Mouse (Mus musculus): ENCODE data around the gene Nat14. TPM values are rescaled to one million over a fixed set of nuclear protein-coding genes. Genes with fewer than 3 reads are reported as not detected.
"Not testable (repeated sequence)": the region's sequence is repeated elsewhere in the genome, so short reads cannot be mapped to it uniquely, and the experiment has no call there.

Gene Nat14
- 8.1 and 8.3 TPM in 2 replicates for polyA plus RNA-seq (2016; fragmentation: Nextera tagmentation; extraction: Ambion mirVana)

GRCm38 (mm10) chr7:4921824-4922482 lies at the start of gene Nat14:
Nat14 (plus strand) TSS chr7:4922028.
- 24% methylated on average over 8 of the region's 8 CpGs for WGBS
- Histone ChIP-seq H3K9me3 (peaks cover 4% of the 10 kb centered on the region; the same call in 1 of the 2 replicates), H3K4me1 (peaks cover 75% of the 10 kb centered on the region), H3K4me3 (peak within 1 kb of the TSS; percentile 53), H3K27ac (peak within 1 kb of the TSS; percentile 92), H3K36me3 (replicated peaks) (peaks cover 47% of the 10 kb centered on the region), H3K27me3 (ENCODE audit: poor library complexity, severe bottlenecking) (no peaks in the 10 kb centered on the region)
- DNase-seq (ENCODE audit: extremely low spot score, low spot score), result no peak

- peak; percentile 95 for DNase-seq (ENCODE audit: extremely low spot score, low spot score)
- peaks cover 25% of the 10 kb centered on the region for H3K4me1 ChIP-seq
- H3K4me3 ChIP-seq, result peak within 1 kb of the TSS; percentile 65
- H3K27me3 ChIP-seq (ENCODE audit: poor library complexity, severe bottlenecking), result no peaks in the 10 kb centered on the region
- WGBS, result under 1% methylated on average over 22 of the region's 22 CpGs
- H3K36me3 ChIP-seq (replicated peaks), result no peaks in the 10 kb centered on the region
- no peaks in the 10 kb centered on the region; the same call in 1 of the 2 replicates for H3K9me3 ChIP-seq
- peak within 1 kb of the TSS; percentile 81 for H3K27ac ChIP-seq
These were observed 45.0 kb upstream of the Nat14 start, which contains the start of gene Isoc2a for GRCm38 (mm10) chr7:4876753-4877221. Isoc2a (plus strand) TSS chr7:4877153.

DNA sequence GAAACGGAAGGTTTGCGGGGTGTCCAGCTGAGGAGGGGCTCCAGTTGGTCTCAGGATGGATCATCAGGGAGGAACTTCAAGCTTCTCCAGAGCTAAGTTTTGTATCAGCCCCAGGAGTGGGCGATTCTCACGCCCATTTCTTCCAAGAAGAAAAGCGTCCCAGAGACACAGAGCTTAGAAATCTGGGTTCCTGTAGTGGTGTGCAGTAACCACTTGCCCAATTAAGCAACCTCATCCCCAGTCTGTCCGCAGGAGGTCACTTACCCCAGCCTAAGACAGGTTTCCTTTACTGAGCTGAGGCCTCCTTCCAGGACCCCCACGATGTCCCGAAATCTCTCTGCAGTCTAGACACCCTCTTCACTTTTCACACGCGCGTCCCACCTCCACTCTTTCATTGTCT lies 44.6 kb upstream of the Nat14 start:
- peaks cover 25% of the 10 kb centered on the region for H3K4me1 ChIP-seq
- DNase-seq (ENCODE audit: extremely low spot score, low spot score), result no peak
- peak overlapping the region; percentile 81 for H3K27ac ChIP-seq
- H3K9me3 ChIP-seq, result peaks cover 3% of the 10 kb centered on the region
- 7% methylated on average over 11 of the region's 11 CpGs for WGBS
- no peaks in the 10 kb centered on the region; the same call in 1 of the 2 replicates for H3K36me3 ChIP-seq (replicated peaks)
- no peaks in the 10 kb centered on the region for H3K27me3 ChIP-seq (ENCODE audit: poor library complexity, severe bottlenecking)
- peak overlapping the region; percentile 65 for H3K4me3 ChIP-seq

- no peak overlapping the region for H3K27ac ChIP-seq
- no peak for DNase-seq (ENCODE audit: extremely low spot score, low spot score)
- peaks cover 25% of the 10 kb centered on the region for H3K4me1 ChIP-seq
- 0 out of 2 replicates have a peak overlapping the region, but pooled peaks have one; percentile 65 for H3K4me3 ChIP-seq
- H3K27me3 ChIP-seq (ENCODE audit: poor library complexity, severe bottlenecking), result no peaks in the 10 kb centered on the region
- peaks cover 3% of the 10 kb centered on the region for H3K9me3 ChIP-seq
- no peaks in the 10 kb centered on the region; the same call in 1 of the 2 replicates for H3K36me3 ChIP-seq (replicated peaks)
These were observed 43.6 kb upstream of the Nat14 start for GRCm38 (mm10) chr7:4878186-4878585.

- H3K27me3 ChIP-seq (ENCODE audit: poor library complexity, severe bottlenecking); H3K4me3 ChIP-seq; H3K9me3 ChIP-seq; H3K27ac ChIP-seq; H3K36me3 ChIP-seq (replicated peaks); DNase-seq (ENCODE audit: extremely low spot score, low spot score): not testable (repeated sequence)
- peaks cover 25% of the 10 kb centered on the region for H3K4me1 ChIP-seq
- 90% methylated on average over 1 of the region's 1 CpGs for WGBS
These were observed 42.8 kb upstream of the Nat14 start for GRCm38 (mm10) chr7:4879036-4879435.

DNA sequence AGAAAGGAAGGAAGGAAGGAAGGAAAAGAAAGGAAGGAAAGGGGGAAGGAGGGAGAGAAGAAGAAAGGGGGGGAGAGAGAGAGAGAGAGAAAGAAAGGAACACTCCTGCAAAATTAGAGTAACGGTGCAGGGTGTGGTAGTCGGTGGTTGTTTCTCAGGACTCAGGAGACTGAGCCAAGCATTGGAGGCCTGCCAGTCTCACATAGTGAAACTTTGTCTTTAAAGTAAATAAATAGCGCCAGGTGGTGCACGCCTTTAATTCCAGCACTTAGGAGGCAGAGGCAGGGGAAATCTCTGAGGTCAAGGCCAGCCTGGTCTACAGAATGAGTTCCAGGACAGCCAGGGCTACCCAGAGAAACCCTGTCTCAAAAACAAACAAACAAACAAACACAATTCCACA lies 35.1 kb upstream of the Nat14 start:
- WGBS, result 88% methylated on average over 4 of the region's 4 CpGs
- Histone ChIP-seq H3K27ac (no peak overlapping the region), H3K27me3 (ENCODE audit: poor library complexity, severe bottlenecking) (no peaks in the 10 kb centered on the region), H3K4me3 (no peak overlapping the region), H3K36me3 (replicated peaks) (no peaks in the 10 kb centered on the region; the same call in 1 of the 2 replicates), H3K9me3 (peaks cover 12% of the 10 kb centered on the region), H3K4me1 (no peaks in the 10 kb centered on the region)
- no peak for DNase-seq (ENCODE audit: extremely low spot score, low spot score)

DNA sequence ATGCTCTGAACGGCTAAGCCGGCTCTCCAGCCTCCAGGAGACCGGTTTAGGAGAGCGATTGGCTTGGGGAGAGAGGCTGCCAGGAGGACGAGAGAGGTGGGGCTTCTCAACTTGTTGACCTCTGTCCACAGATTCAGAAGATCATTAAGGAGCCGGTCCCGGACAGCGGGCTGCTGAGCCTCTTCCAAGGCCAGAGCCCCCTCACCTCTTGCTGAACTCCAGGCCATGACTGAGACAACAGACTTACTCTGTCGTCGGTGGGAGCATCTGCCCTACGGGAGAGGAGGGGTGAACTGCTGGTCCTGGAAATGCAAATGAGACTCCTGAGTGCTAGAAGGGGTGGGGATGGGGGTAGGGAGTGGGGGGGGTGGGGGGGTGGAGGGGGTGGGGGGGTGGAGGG lies 26.6 kb upstream of the Nat14 start:
- no peak overlapping the region for H3K27ac ChIP-seq

DNA sequence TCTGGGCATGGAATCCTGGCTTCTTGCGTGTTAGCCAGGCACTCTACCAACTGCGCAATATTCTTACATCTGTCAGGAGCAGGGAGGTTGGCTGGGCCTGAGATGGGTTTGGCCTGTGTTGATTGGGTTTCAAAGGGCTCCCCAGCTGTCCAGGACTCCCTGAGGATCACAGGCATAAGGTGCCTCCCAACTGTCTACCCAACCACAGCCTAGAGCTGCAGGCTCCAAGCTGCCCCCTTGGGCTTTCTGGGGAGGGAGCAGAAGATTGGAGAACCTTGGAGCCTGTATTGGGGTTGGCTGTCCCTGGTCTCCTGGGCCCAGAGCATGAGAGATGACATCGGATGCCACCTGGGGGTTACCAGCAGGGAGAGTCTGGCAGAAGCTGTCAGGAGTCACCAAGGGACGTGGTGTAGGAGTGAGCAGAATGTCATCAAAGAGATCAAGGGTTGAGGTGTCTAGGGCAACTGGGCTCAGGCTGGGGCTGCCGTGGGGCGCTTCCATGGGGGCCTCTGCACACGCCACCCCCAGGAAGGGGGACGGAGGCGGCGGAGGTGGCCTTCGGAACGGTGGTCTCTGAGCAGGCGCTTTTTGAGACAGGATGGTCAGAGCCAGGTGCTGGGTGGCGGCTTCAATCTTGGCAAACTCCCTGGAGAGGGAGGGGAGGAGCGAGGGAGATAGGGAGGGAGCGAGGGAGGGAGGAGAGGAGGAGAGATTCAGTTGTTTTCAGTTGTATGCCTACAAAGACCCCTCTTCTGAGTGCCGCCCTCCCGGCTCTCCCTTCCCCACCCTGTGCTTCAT lies 22.8 kb upstream of the Nat14 start:
- H3K36me3 ChIP-seq (replicated peaks), result no peaks in the 10 kb centered on the region
- H3K27ac ChIP-seq, result peak overlapping the region; percentile 21; the same call in 1 of the 2 replicates
- H3K27me3 ChIP-seq (ENCODE audit: poor library complexity, severe bottlenecking), result peaks cover 37% of the 10 kb centered on the region
- DNase-seq (ENCODE audit: extremely low spot score, low spot score), result no peak
- peaks cover 6% of the 10 kb centered on the region for H3K9me3 ChIP-seq
- 23% methylated on average over 18 of the region's 18 CpGs for WGBS
- peaks cover 23% of the 10 kb centered on the region for H3K4me1 ChIP-seq
- H3K4me3 ChIP-seq, result peak overlapping the region; percentile 39

More for the DNA sequence above, 26.6 kb upstream of the Nat14 start:
- no peak overlapping the region for H3K4me3 ChIP-seq
- 77% methylated on average over 11 of the region's 11 CpGs for WGBS
- H3K9me3 ChIP-seq, result no peaks in the 10 kb centered on the region
- H3K27me3 ChIP-seq (ENCODE audit: poor library complexity, severe bottlenecking), result peaks cover 26% of the 10 kb centered on the region
- DNase-seq (ENCODE audit: extremely low spot score, low spot score), result no peak
- peaks cover 13% of the 10 kb centered on the region for H3K4me1 ChIP-seq
- peaks cover 3% of the 10 kb centered on the region for H3K36me3 ChIP-seq (replicated peaks)

GRCm38 (mm10) chr7:4899649-4900522 lies 21.9 kb upstream of the Nat14 start:
- 9% methylated on average over 19 of the region's 19 CpGs for WGBS
- Histone ChIP-seq H3K4me1 (peaks cover 23% of the 10 kb centered on the region), H3K36me3 (replicated peaks) (no peaks in the 10 kb centered on the region), H3K27me3 (ENCODE audit: poor library complexity, severe bottlenecking) (peaks cover 37% of the 10 kb centered on the region), H3K4me3 (peak overlapping the region; percentile 39), H3K9me3 (peaks cover 9% of the 10 kb centered on the region), H3K27ac (peak overlapping the region; percentile 21; the same call in 1 of the 2 replicates)
- no peak for DNase-seq (ENCODE audit: extremely low spot score, low spot score)

DNA sequence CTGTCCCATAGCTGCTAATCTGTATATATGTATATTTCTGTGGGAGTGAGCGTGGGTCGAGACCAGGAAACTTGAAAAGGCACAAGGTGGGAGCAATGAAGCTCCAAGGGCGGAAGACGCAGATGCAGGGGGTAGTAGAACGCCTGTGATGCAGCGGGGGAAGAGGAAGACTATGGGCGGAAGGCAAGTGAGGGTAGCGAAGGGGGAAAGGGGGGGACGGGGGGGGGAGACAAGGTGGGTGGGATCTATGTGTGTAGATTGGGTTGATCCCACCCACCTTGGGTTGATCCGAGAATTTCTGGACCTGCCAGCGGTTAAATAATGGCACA lies 21.3 kb upstream of the Nat14 start:
- Histone ChIP-seq H3K4me1 (peaks cover 23% of the 10 kb centered on the region), H3K9me3 (peaks cover 9% of the 10 kb centered on the region), H3K27me3 (ENCODE audit: poor library complexity, severe bottlenecking) (peaks cover 37% of the 10 kb centered on the region), H3K4me3 (peak overlapping the region; percentile 39), H3K36me3 (replicated peaks) (no peaks in the 10 kb centered on the region), H3K27ac (no peak overlapping the region)
- DNase-seq (ENCODE audit: extremely low spot score, low spot score), result no peak
- WGBS, result 17% methylated on average over 11 of the region's 11 CpGs

- 43% methylated on average over 8 of the region's 8 CpGs for WGBS
- Histone ChIP-seq H3K27ac (no peak overlapping the region), H3K27me3 (ENCODE audit: poor library complexity, severe bottlenecking) (peaks cover 37% of the 10 kb centered on the region), H3K36me3 (replicated peaks) (no peaks in the 10 kb centered on the region), H3K4me1 (peaks cover 25% of the 10 kb centered on the region), H3K9me3 (peaks cover 9% of the 10 kb centered on the region), H3K4me3 (peak overlapping the region; percentile 39; the same call in 1 of the 2 replicates)
- no peak for DNase-seq (ENCODE audit: extremely low spot score, low spot score)
These were observed 20.7 kb upstream of the Nat14 start for GRCm38 (mm10) chr7:4901171-4901570.

DNA sequence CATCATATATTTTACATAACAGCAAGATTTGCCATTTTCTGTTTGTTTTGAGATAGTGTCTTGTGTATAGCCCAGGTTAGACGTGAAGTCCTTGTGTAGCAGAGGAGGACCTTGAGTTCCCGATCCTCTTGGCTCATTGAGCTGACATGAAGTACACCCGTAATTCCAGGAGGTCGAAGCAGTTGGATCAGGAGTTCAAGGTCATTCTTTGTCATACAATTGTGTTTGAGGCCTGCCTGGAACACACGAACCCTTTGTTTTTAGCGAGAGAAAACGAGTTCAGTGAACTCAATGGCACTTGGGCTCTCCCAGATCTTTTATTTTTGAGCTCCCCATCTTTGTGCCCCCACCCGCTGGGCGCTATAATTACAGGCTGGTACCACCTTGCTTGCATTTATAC lies 19.4 kb upstream of the Nat14 start:
- Histone ChIP-seq H3K27me3 (ENCODE audit: poor library complexity, severe bottlenecking) (peaks cover 44% of the 10 kb centered on the region), H3K4me3 (no peak overlapping the region), H3K36me3 (replicated peaks) (no peaks in the 10 kb centered on the region), H3K4me1 (peaks cover 38% of the 10 kb centered on the region), H3K27ac (no peak overlapping the region), H3K9me3 (peaks cover 9% of the 10 kb centered on the region)
- WGBS, result 82% methylated on average over 9 of the region's 9 CpGs
- no peak for DNase-seq (ENCODE audit: extremely low spot score, low spot score)
